Mouse (Mus musculus): Measurements from ENCODE around the gene Phlda1.

GRCm38 (mm10) chr10:111459874-111460273 lies 46.2 kb upstream of the Phlda1 start:
- TF ChIP-seq GATA1 (IDR thresholded peaks at IDR 0.05; ENCODE audit: borderline replicate concordance, low read length) = no peak
- TF ChIP-seq FLI1 (IDR thresholded peaks at IDR 0.05; ENCODE audit: low read length) = no peak
